Mouse (Mus musculus) liver, adult 2 months (tissue): Measurements from ENCODE around the gene Mapkapk2.

ENCODE experiments used
- CTCF ChIP-seq: fragments of 200-500 bp; IDR thresholded peaks from 2 replicates; pipeline ENCODE4 v1.5.1; 2011; ENCODE audit warnings: low read depth, low read length, control low read depth
- POLR2A ChIP-seq: fragments of 200-500 bp; IDR thresholded peaks from 2 replicates; pipeline ENCODE4 v1.6.1; 2011; ENCODE audit warnings: low read length, control low read depth; ENCODE audit not compliant: insufficient read depth; ENCODE audit errors: extremely low read depth

- TF ChIP-seq CTCF (no peak), POLR2A (no peak)
Observed at GRCm38 (mm10) chr1:131075098-131075791, 22.4 kb downstream of the Mapkapk2 start.
